In genomic region chr2:150656975-150657768, GRCm38 (mm10) we compare ENCODE assay signal across 13 mouse cellular contexts. TPM values are rescaled to one million over a fixed set of nuclear protein-coding genes. Genes with fewer than 3 reads are reported as not detected.
DNase-seq lines count a peak whose midpoint lies in the region; ATAC-seq lines count a peak whose summit lies in the region.
"Had no signal": no experiment of that assay in that cellular context is flagged by ENCODE, and none has a peak within 500 bp of the region (broad histone marks: within the 10 kb centered on the region; RNA-seq: fewer than 3 reads in every experiment).

No protein-coding gene starts in this region.

- no peaks in the 10 kb centered on the region; the same call in 1 of the 2 replicates for H3K36me3 ChIP-seq in forebrain, embryonic 10.5 days (replicated peaks)
- H3K36me3 ChIP-seq in intestine, embryonic 16.5 days (ENCODE audit: control insufficient read depth, insufficient read depth, low read length): no peaks in the 10 kb centered on the region
- H3K36me3 ChIP-seq in midbrain, embryonic 16.5 days (ENCODE audit: control insufficient read depth, insufficient read depth, low read length): no peaks in the 10 kb centered on the region
- H3K36me3 ChIP-seq in limb, embryonic 10.5 days: no peaks in the 10 kb centered on the region
- H3K36me3 ChIP-seq: limb, embryonic 12.5 days had no signal

- H3K4me3 ChIP-seq in forebrain, embryonic 10.5 days: no peak overlapping the region
- H3K4me3 ChIP-seq in intestine, embryonic 16.5 days (ENCODE audit: low read length): no peak overlapping the region
- H3K4me3 ChIP-seq in midbrain, embryonic 16.5 days (ENCODE audit: low read depth, low read length): no peak overlapping the region
- no peak overlapping the region for H3K4me3 ChIP-seq in limb, embryonic 10.5 days
- H3K4me3 ChIP-seq: limb, embryonic 12.5 days had no signal

- no peak overlapping the region for H3K4me2 ChIP-seq in intestine, embryonic 16.5 days (ENCODE audit: low read depth, low read length)
- H3K4me2 ChIP-seq in midbrain, embryonic 16.5 days (ENCODE audit: low read length): no peak overlapping the region
- H3K4me2 ChIP-seq: limb, embryonic 12.5 days had no signal

- peak; percentile 89 for DNase-seq in ES-CJ7 (ENCODE audit: low read depth, low spot score)
- no peak for DNase-seq in forebrain, embryonic 10.5 days (ENCODE audit: extremely low spot score, low spot score)
- no peak for DNase-seq in gastrocnemius, adult 18-20 months (ENCODE audit: low spot score)
- DNase-seq in limb, embryonic 10.5 days (ENCODE audit: low spot score): no peak
- DNase-seq in spleen, postnatal 4 days (ENCODE audit: low spot score in 2 of 2): no peak
- DNase-seq in cerebellum, postnatal 10 days: no peak
- DNase-seq: heart, adult 18-20 months; kidney, postnatal 14 days had no signal

- H3K4me1 ChIP-seq in forebrain, embryonic 10.5 days: peaks cover 17% of the 10 kb centered on the region
- no peaks in the 10 kb centered on the region for H3K4me1 ChIP-seq in intestine, embryonic 16.5 days (ENCODE audit: control insufficient read depth, insufficient read depth, low read length)
- 0 out of 2 replicates have a peak, but pooled peaks cover 2% of the 10 kb centered on the region for H3K4me1 ChIP-seq in midbrain, embryonic 16.5 days (ENCODE audit: control insufficient read depth, insufficient read depth, low read length)
- H3K4me1 ChIP-seq in limb, embryonic 10.5 days: no peaks in the 10 kb centered on the region
- H3K4me1 ChIP-seq: limb, embryonic 12.5 days had no signal

- no peaks in the 10 kb centered on the region for H3K27me3 ChIP-seq in forebrain, embryonic 10.5 days (ENCODE audit: poor library complexity, severe bottlenecking)
- no peaks in the 10 kb centered on the region for H3K27me3 ChIP-seq in intestine, embryonic 16.5 days (replicated peaks; ENCODE audit: control insufficient read depth, insufficient read depth, low read length)
- H3K27me3 ChIP-seq in midbrain, embryonic 16.5 days (ENCODE audit: control insufficient read depth, insufficient read depth, low read depth, low read length): no peaks in the 10 kb centered on the region
- H3K27me3 ChIP-seq in limb, embryonic 10.5 days (ENCODE audit: low read depth, poor library complexity, severe bottlenecking): no peaks in the 10 kb centered on the region
- H3K27me3 ChIP-seq: limb, embryonic 12.5 days had no signal

- peak; percentile 80 for ATAC-seq in intestine, embryonic 16.5 days
- ATAC-seq in midbrain, embryonic 16.5 days: peak; percentile 78

- peaks cover 3% of the 10 kb centered on the region; the same call in 1 of the 2 replicates for H3K9me3 ChIP-seq in forebrain, embryonic 10.5 days
- no peaks in the 10 kb centered on the region for H3K9me3 ChIP-seq in intestine, embryonic 16.5 days (ENCODE audit: control insufficient read depth, low read length)
- no peaks in the 10 kb centered on the region for H3K9me3 ChIP-seq in midbrain, embryonic 16.5 days (replicated peaks; ENCODE audit: control insufficient read depth, low read length, poor library complexity, severe bottlenecking)
- H3K9me3 ChIP-seq in limb, embryonic 10.5 days (replicated peaks): no peaks in the 10 kb centered on the region

- peak overlapping the region; percentile 62; the same call in 1 of the 2 replicates for H3K27ac ChIP-seq in forebrain, embryonic 10.5 days
- H3K27ac ChIP-seq in intestine, embryonic 16.5 days (ENCODE audit: low read length): no peak overlapping the region
- peak overlapping the region; percentile 42; the same call in 1 of the 2 replicates for H3K27ac ChIP-seq in midbrain, embryonic 16.5 days (ENCODE audit: low read length)
- H3K27ac ChIP-seq in limb, embryonic 10.5 days: no peak overlapping the region
- H3K27ac ChIP-seq: limb, embryonic 12.5 days had no signal

- 65% methylated on average over 8 of the region's 8 CpGs for WGBS in forebrain, embryonic 10.5 days
- WGBS in intestine, embryonic 16.5 days: 57% methylated on average over 8 of the region's 8 CpGs
- 22% methylated on average over 8 of the region's 8 CpGs for WGBS in midbrain, embryonic 16.5 days
- 80% methylated on average over 8 of the region's 8 CpGs for WGBS in limb, embryonic 10.5 days

- H3K9ac ChIP-seq in intestine, embryonic 16.5 days (ENCODE audit: low read depth, low read length): no peak overlapping the region
- no peak overlapping the region for H3K9ac ChIP-seq in midbrain, embryonic 16.5 days (ENCODE audit: low read depth, low read length)
- H3K9ac ChIP-seq: limb, embryonic 12.5 days had no signal

RNA-seq across cellular contexts. Expression of gene Acss1, which starts 11.1 kb away (rescaled TPM):
- 14.1 and 17.6 TPM in 2 replicates for polyA plus RNA-seq in forebrain, embryonic 10.5 days (2016; fragmentation: Nextera tagmentation; extraction: Ambion mirVana)
- polyA plus RNA-seq in intestine, embryonic 16.5 days (2015; fragmentation: Nextera tagmentation; extraction: Ambion mirVana): 35.3 and 37.7 TPM in 2 replicates
- 15.6 and 20.5 TPM in 2 replicates for polyA plus RNA-seq in midbrain, embryonic 16.5 days (2015; fragmentation: Nextera tagmentation; extraction: Ambion mirVana)
- total RNA-seq in gastrocnemius, adult 18-20 months (2021): 10 to 100 TPM; 19.9 to 26.2 TPM
- 3.4 and 3.6 TPM in 2 replicates for polyA plus RNA-seq in limb, embryonic 10.5 days (2016; fragmentation: Nextera tagmentation; extraction: Ambion mirVana)

RNA-seq across cellular contexts. Expression of gene Vsx1, which starts 32.0 kb away (rescaled TPM):
- polyA plus RNA-seq in forebrain, embryonic 10.5 days (2016; fragmentation: Nextera tagmentation; extraction: Ambion mirVana): 0.05 TPM in 1 of 2 replicates, not detected in the other
- not detected in 2 replicates for polyA plus RNA-seq in intestine, embryonic 16.5 days (2015; fragmentation: Nextera tagmentation; extraction: Ambion mirVana)
- 0.06 and 0.07 TPM in 2 replicates for polyA plus RNA-seq in midbrain, embryonic 16.5 days (2015; fragmentation: Nextera tagmentation; extraction: Ambion mirVana)
- total RNA-seq in gastrocnemius, adult 18-20 months (2021): not detected
- not detected in 2 replicates for polyA plus RNA-seq in limb, embryonic 10.5 days (2016; fragmentation: Nextera tagmentation; extraction: Ambion mirVana)
- polyA plus RNA-seq: embryonic facial prominence, embryonic 14.5 days; limb, embryonic 12.5 days; urinary bladder, adult 2 months had no signal

RNA-seq across cellular contexts. Expression of gene Apmap, which starts 48.8 kb away (rescaled TPM):
- polyA plus RNA-seq in forebrain, embryonic 10.5 days (2016; fragmentation: Nextera tagmentation; extraction: Ambion mirVana): 34.2 and 34.9 TPM in 2 replicates
- polyA plus RNA-seq in intestine, embryonic 16.5 days (2015; fragmentation: Nextera tagmentation; extraction: Ambion mirVana): 38.8 and 42.9 TPM in 2 replicates
- polyA plus RNA-seq in midbrain, embryonic 16.5 days (2015; fragmentation: Nextera tagmentation; extraction: Ambion mirVana): 37.3 and 38.3 TPM in 2 replicates
- total RNA-seq in gastrocnemius, adult 18-20 months (2021): 10 to 100 TPM; 19.3 to 20.4 TPM
- polyA plus RNA-seq in limb, embryonic 10.5 days (2016; fragmentation: Nextera tagmentation; extraction: Ambion mirVana): 26.6 and 28.9 TPM in 2 replicates

Comparison
In these comparisons a context has a peak if more than half of its experiments do, and no peak if none do; other contexts are left out.
1. H3K27ac ChIP-seq: peak in forebrain, embryonic 10.5 days (single experiment) and midbrain, embryonic 16.5 days (single experiment); none in intestine, embryonic 16.5 days (single experiment) and limb, embryonic 10.5 days (single experiment).